Mouse (Mus musculus) forebrain, embryonic 10.5 days (tissue): ENCODE data around the gene Mtss1l. TPM values are rescaled to one million over a fixed set of nuclear protein-coding genes. Genes with fewer than 3 reads are reported as not detected.
A peak's percentile ranks its signal among the peaks of the same experiment; 100 is the strongest.

Experiments used
- DNase-seq: peaks from one replicate; pipeline ENCODE4 v3.0.0-alpha.2; 2017; ENCODE audit warnings: low spot score; ENCODE audit errors: extremely low spot score
- H3K27ac ChIP-seq: fragments of 300-500 bp; sonication (generic); 2 replicates; pipeline ENCODE4 v1.5.1; 2016; ENCODE audit warnings: mild to moderate bottlenecking
- H3K27me3 ChIP-seq: fragments of 300-500 bp; sonication (generic); 2 replicates; pipeline ENCODE4 v1.6.1; 2016; ENCODE audit warnings: mild to moderate bottlenecking; ENCODE audit not compliant: poor library complexity, severe bottlenecking
- H3K36me3 ChIP-seq: fragments of 300-500 bp; sonication (generic); replicated peaks from 2 replicates; pipeline ENCODE4 v1.6.1; 2016; ENCODE audit warnings: mild to moderate bottlenecking, moderate library complexity
- H3K4me1 ChIP-seq: fragments of 300-500 bp; sonication (generic); 2 replicates; pipeline ENCODE4 v1.6.1; 2016
- H3K4me3 ChIP-seq: fragments of 300-500 bp; sonication (generic); 2 replicates; pipeline ENCODE4 v1.5.1; 2016; ENCODE audit warnings: mild to moderate bottlenecking, moderate library complexity
- H3K9me3 ChIP-seq: fragments of 300-500 bp; sonication (generic); 2 replicates; pipeline ENCODE4 v1.6.1; 2016; ENCODE audit warnings: mild to moderate bottlenecking, moderate library complexity
- WGBS: fragments of 180-500 bp; shearing (Covaris S2); methylation state at CpG from one replicate; pipeline ENCODE4 v1.1.7; 2016; 5-methylcytosine and 5-hydroxymethylcytosine counted together
- polyA plus RNA-seq: library from polyadenylated mRNA; unstranded; fragments of >200 nt; fragmentation: Nextera tagmentation; extraction: Ambion mirVana; gene quantifications from 2 replicates; pipeline ENCODE4 v1.2.1, GENCODE M21; 2016

Mtss1l gene
- polyA plus RNA-seq = 5.4 and 5.6 TPM in 2 replicates

DNA sequence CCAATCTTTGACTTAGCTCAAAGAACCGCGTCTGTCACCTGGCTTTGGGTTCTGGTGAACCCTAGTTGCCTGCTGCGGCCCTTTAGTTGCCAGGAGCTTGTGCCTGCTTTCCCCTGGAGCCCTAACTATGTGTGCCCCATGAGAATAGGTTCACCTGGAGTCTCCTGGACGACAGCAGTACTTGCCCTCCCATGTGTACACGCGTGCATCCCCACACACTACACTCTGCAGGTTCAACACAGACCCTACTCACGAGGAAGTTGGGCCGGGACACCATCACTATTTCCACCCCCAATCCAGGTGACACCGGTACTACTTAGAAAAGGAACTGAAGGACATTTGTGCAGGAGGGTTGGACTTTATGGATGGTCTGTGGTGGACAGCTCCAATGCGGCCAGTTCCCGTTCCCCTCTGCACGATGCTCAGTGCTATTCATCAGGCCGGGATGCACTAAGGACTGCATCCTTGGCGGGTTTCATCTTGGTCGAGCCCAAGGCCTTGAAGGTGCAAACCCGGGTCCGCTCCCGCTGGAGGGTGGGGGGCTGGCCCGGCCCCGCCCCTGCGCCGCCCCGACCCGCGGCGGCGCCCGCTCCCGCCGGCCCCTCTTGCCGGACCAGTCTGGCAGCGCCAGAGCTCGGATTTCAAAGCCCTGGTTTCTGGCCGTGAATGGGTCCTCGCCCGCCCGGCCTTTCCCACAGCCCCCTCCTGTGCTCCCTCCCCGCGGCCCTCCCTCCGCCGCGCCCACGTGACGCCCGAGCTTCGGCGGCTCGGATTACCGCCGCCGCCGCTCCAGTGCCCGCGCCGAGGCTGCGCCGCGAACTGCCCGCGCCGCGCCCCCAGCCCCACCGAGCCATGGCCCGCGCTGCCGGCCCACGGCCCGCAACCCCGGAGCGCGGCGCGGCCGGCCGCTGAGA, at the start of gene Mtss1l:
Gene Mtss1l (plus strand): TSS at position 792 of the 914 bp plus-strand sequence.
- peak; percentile 90 for DNase-seq
- WGBS = 4% methylated on average over 72 of the region's 75 CpGs
- Histone ChIP-seq H3K36me3 (peaks cover 35% of the 10 kb centered on the region), H3K9me3 (no peaks in the 10 kb centered on the region), H3K27ac (peak within 1 kb of the TSS; percentile 93), H3K4me1 (peaks cover 87% of the 10 kb centered on the region), H3K27me3 (peaks cover 17% of the 10 kb centered on the region), H3K4me3 (peak within 1 kb of the TSS; percentile 82)

DNA sequence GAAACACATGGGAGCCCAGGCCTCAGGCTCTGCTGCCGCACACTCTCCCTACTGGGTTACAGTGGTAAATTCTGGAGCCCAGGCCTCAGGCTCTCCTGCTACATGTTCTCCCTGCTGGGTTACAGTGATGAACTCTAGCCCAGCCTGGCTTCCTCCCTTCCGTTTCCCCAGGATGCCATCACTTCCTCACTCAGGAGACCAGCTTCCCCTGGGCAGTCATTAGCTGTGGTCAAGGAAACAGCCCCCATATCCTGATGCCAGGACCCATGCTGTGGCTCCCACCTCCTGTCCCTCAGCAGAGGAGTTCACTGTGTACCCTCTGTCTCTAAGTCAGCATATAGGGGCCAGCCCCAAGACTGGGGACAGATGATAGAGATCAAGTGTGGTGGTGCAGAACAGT, 49.1 kb upstream of the Mtss1l start:
- H3K36me3 ChIP-seq = peaks cover 68% of the 10 kb centered on the region
- no peaks in the 10 kb centered on the region for H3K9me3 ChIP-seq
- no peak overlapping the region for H3K27ac ChIP-seq
- no peaks in the 10 kb centered on the region for H3K27me3 ChIP-seq
- WGBS = 92% methylated on average over 2 of the region's 2 CpGs
- no peak overlapping the region for H3K4me3 ChIP-seq
- H3K4me1 ChIP-seq = 0 out of 2 replicates have a peak, but pooled peaks cover 4% of the 10 kb centered on the region
- no peak for DNase-seq

DNA sequence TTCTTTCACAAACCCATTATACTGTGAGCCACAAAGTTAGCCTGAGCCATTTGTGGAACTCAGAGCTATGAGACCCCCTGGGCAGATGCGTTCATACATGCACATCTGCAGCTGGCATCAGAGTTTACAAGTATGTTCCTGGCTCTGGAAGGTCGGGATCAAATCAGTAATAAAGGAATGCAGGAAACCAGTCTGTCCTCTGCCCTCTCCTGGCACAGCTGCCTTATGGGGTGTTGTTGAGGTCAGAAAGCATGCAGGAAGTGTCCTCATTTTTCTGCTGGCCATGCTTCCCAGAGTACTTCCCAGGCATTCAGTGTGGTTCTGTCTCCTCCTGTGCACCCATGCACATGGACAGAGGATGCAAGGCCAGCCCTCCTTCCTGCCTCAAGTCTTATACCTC, 48.1 kb upstream of the Mtss1l start:
- Histone ChIP-seq H3K27me3 (no peaks in the 10 kb centered on the region), H3K36me3 (peaks cover 77% of the 10 kb centered on the region), H3K4me3 (no peak overlapping the region), H3K9me3 (no peaks in the 10 kb centered on the region), H3K4me1 (0 out of 2 replicates have a peak, but pooled peaks cover 6% of the 10 kb centered on the region), H3K27ac (no peak overlapping the region)
- no peak for DNase-seq
- 87% methylated on average over 2 of the region's 2 CpGs for WGBS

DNA sequence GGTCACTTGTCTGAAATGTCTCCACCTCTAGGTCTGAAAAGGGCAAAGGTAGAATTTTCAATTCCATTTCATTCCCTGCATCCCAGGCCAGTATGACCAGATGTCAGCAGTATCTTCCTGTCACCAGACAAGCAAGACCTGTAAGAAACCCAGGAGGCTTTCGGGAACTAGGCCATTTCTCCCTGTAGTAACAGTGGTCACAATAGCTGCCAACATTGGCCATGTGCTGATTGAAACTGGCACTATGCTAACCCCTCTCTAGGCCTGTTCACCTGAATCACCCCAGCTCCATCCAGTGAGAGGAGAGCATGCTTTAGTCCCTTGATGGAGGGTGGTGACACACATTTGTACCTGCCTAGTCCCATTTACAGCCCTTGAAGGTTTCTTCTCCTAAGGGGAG, 46.7 kb upstream of the Mtss1l start:
- 90% methylated on average over 1 of the region's 1 CpGs for WGBS
- no peak overlapping the region for H3K27ac ChIP-seq

DNA sequence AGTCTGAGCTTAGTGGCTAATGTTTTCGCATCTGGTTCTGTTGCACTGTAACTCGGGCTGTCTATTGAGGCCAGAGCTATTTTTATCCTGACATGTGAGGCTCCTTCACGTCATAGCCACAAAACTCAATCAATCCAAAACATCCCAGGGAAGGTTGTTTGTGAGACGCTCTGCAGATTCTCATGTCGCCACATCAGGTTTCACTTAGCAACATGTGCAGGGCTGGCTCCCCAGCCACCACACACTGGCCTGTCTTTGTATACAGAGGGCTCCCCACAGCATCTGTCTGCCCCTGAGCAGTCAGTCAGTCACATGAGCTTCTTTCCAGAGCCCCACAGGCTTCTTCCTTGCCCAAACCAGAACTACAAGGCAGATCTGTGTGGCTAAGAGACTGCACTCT, 44.6 kb upstream of the Mtss1l start:
- 69% methylated on average over 5 of the region's 5 CpGs for WGBS
- Histone ChIP-seq H3K36me3 (peaks cover 66% of the 10 kb centered on the region), H3K27ac (peak overlapping the region; percentile 63; the same call in 1 of the 2 replicates), H3K9me3 (no peaks in the 10 kb centered on the region), H3K4me3 (no peak overlapping the region), H3K27me3 (no peaks in the 10 kb centered on the region), H3K4me1 (peaks cover 12% of the 10 kb centered on the region; the same call in 1 of the 2 replicates)
- peak; percentile 31 for DNase-seq

More for the DNA sequence above, 46.7 kb upstream of the Mtss1l start:
- Histone ChIP-seq H3K36me3 (peaks cover 79% of the 10 kb centered on the region), H3K4me3 (no peak overlapping the region), H3K27me3 (no peaks in the 10 kb centered on the region), H3K4me1 (peaks cover 12% of the 10 kb centered on the region; the same call in 1 of the 2 replicates), H3K9me3 (no peaks in the 10 kb centered on the region)
- no peak for DNase-seq

DNA sequence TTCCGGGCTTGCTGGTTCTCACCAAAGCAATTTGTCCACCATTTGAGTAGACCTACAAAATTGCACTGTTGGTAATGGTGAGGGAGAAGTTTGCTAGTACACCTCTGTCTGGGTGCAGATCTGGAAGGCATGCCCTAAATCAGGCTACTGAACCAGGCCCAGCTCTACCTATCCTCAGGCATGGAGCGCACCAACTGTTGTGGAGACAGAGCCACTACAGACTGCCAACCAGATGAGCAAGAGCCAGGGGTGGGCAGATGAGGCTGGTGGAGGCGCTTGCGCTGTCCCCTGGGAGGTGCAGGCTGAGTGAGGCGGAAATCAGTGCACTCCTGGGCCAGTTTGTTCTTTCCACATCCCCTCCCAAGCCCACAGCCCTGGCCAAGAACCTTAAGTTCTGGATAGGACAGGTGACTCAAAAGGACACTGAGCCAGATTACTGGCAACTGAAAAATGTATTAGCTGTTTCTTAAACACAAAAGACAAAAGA, 44.1 kb upstream of the Mtss1l start:
- Histone ChIP-seq H3K4me1 (peaks cover 12% of the 10 kb centered on the region; the same call in 1 of the 2 replicates), H3K4me3 (no peak overlapping the region), H3K27me3 (no peaks in the 10 kb centered on the region), H3K9me3 (no peaks in the 10 kb centered on the region), H3K36me3 (peaks cover 63% of the 10 kb centered on the region), H3K27ac (peak overlapping the region; percentile 63; the same call in 1 of the 2 replicates)
- DNase-seq = no peak
- 89% methylated on average over 5 of the region's 5 CpGs for WGBS

DNA sequence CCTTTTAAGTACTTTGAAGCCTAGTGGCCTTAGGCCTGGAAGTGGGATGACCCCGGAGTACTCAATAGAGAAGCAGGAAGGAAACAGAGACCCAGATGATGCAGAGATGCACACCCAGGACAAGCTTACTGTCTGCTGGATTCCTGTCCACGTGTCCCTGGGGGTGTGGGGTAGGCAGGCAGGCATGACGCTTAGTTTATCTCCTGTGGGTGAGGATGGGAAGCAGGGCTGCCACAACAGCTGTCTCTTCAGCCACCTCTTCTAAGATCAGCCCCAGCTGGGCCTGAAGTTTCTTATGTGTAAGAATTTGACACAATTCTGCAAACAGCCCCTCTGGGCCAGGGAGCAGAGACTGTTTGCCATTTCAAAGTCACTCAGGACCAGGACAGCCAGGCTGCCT, 42.3 kb upstream of the Mtss1l start:
- Histone ChIP-seq H3K36me3 (peaks cover 64% of the 10 kb centered on the region), H3K9me3 (no peaks in the 10 kb centered on the region), H3K4me1 (peaks cover 12% of the 10 kb centered on the region; the same call in 1 of the 2 replicates), H3K4me3 (no peak overlapping the region), H3K27me3 (no peaks in the 10 kb centered on the region), H3K27ac (no peak overlapping the region)
- WGBS = 67% methylated on average over 3 of the region's 3 CpGs
- DNase-seq = no peak

DNA sequence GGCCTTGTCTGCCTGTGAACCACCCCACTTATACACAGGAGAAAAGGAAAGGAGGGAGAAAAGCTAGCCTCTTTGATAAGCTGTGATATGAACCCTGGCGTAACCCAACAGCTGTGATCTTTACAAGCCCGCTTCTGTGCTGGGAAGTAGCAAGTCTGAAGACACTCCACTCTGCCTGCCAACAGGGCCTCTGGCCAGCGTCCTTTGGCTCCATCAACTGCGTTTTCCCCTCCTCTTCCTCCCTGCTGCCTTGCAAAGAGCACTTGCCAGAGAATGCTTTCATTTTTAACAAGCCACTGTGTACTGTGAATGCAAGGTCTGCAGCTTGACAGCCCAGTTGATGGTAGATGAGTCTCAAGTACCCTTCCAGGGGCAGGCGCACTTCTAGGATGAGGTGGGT, 33.5 kb upstream of the Mtss1l start:
- Histone ChIP-seq H3K27ac (no peak overlapping the region), H3K27me3 (no peaks in the 10 kb centered on the region), H3K4me3 (no peak overlapping the region), H3K9me3 (no peaks in the 10 kb centered on the region), H3K4me1 (peaks cover 5% of the 10 kb centered on the region), H3K36me3 (peaks cover 83% of the 10 kb centered on the region)
- WGBS = 92% methylated on average over 5 of the region's 5 CpGs
- DNase-seq = no peak

DNA sequence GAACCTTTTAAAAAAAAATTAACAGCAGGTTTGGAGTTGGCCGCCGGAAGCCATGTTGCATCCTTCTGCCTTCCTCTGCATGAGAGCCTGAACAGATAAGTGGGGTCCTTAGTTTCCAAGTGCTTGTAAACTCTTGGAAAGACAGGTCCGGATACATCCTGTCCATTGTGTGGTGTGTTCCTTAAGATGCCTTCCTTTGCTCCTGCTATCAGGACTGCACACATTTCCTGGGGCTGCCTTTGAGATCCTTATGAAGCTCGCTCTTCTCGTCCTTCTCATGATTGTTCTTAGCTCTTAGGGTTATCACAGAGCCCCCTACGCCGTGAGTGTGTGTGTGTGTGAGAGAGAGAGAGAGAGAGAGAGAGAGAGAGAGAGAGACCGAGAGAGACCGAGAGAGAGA, 31.3 kb upstream of the Mtss1l start:
- Histone ChIP-seq H3K9me3 (no peaks in the 10 kb centered on the region), H3K36me3 (peaks cover 75% of the 10 kb centered on the region), H3K27ac (no peak overlapping the region), H3K4me3 (no peak overlapping the region), H3K27me3 (no peaks in the 10 kb centered on the region), H3K4me1 (peaks cover 5% of the 10 kb centered on the region)
- no peak for DNase-seq
- 84% methylated on average over 9 of the region's 9 CpGs for WGBS

DNA sequence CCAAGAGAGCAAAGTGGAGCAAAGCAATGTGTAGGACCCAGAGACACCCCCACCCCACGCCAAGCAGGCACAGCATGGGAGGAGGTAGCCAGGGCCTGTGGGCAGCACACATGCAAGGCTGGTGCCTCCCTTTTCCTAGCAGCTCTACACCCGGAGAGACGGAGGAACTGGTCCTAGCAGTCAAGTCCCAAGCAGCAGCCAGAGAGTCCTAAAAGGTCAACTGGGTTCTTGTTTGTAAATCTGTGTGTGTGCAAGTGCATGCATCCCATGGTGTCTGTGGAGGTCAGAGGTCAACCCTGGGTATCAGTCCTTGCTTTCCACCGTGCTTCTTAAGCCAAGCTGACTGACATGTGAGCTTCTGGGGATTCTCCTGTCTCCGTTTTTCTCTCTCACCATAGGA, 27.1 kb upstream of the Mtss1l start:
- H3K36me3 ChIP-seq = peaks cover 60% of the 10 kb centered on the region
- no peak overlapping the region for H3K4me3 ChIP-seq
- no peaks in the 10 kb centered on the region for H3K27me3 ChIP-seq
- no peak for DNase-seq
- H3K27ac ChIP-seq = no peak overlapping the region
- peaks cover 4% of the 10 kb centered on the region for H3K4me1 ChIP-seq
- WGBS = 77% methylated on average over 5 of the region's 5 CpGs
- no peaks in the 10 kb centered on the region for H3K9me3 ChIP-seq

DNA sequence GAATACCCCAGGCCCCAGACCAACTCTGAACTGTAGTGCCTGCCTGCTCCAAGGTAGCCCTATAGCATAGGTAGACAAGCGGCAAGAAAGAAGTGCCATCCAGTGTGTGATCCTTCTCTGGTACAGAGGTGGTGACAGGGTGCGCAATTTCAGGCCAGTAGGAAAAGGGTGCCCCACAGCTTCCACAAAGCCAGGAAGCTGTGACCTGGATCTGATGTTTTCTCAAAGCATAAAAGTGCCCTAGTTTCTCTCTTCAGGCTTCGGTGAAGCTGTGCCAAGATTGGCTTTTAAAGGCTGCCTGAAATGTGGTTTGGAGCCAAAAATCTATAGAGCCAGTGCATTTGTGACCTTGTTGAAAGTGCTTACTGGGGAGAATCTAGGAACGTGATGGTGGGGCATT, 26.4 kb upstream of the Mtss1l start:
- H3K27me3 ChIP-seq = no peaks in the 10 kb centered on the region
- H3K4me3 ChIP-seq = no peak overlapping the region
- no peak overlapping the region for H3K27ac ChIP-seq
- H3K4me1 ChIP-seq = 0 out of 2 replicates have a peak, but pooled peaks cover 3% of the 10 kb centered on the region
- no peaks in the 10 kb centered on the region for H3K9me3 ChIP-seq
- H3K36me3 ChIP-seq = peaks cover 60% of the 10 kb centered on the region
- no peak for DNase-seq
- whole genome bisulfite sequencing = 93% methylated on average over 4 of the region's 4 CpGs

DNA sequence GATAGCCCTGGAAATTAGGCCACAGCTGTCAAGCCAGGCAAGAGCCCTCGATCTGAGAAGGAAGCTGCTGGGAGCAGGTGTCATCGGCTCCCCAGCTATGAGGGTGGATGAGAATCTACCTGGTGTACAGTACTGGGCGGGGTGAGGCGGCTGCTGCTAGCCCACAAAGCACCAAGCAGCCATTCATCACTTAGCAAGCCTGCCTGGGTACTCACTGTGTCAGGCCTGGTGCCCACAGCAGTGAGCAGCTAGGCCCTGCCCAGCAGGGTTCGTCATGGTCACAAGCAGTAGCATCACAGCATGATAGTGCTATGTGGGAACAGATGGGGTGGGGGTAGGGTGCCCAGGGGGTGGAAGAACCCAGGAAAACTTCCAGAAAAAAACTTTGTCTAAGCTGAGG, 25.8 kb upstream of the Mtss1l start:
- WGBS = 89% methylated on average over 5 of the region's 5 CpGs
- H3K4me1 ChIP-seq = 0 out of 2 replicates have a peak, but pooled peaks cover 3% of the 10 kb centered on the region
- no peak overlapping the region for H3K27ac ChIP-seq
- peaks cover 54% of the 10 kb centered on the region for H3K36me3 ChIP-seq
- no peaks in the 10 kb centered on the region for H3K27me3 ChIP-seq
- no peak overlapping the region for H3K4me3 ChIP-seq
- no peaks in the 10 kb centered on the region for H3K9me3 ChIP-seq
- no peak for DNase-seq

DNA sequence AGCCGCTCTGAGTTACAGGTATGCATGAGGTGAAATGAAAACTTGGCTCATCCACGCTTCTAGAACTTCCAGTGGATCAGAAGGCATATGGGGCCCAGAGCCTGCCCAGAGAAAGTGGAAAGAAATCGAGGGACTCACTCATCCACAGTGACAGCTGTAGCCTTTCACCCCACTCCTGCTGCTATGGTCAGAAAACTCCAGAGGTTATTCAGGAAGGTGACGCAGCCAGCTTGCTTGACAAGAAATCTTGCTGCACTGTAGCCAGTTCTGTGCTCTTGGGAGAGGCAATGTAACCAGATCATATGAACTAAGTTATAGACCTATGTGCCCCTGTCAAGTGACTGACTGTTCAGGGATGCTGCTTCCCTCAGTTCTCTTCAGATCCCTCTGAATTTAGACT, 25.2 kb upstream of the Mtss1l start:
- H3K4me1 ChIP-seq = 0 out of 2 replicates have a peak, but pooled peaks cover 3% of the 10 kb centered on the region
- H3K36me3 ChIP-seq = peaks cover 52% of the 10 kb centered on the region
- WGBS = 91% methylated on average over 4 of the region's 4 CpGs
- DNase-seq = no peak
- H3K27me3 ChIP-seq = no peaks in the 10 kb centered on the region
- H3K9me3 ChIP-seq = no peaks in the 10 kb centered on the region
- no peak overlapping the region for H3K27ac ChIP-seq
- no peak overlapping the region for H3K4me3 ChIP-seq
